Mouse (Mus musculus): ENCODE measurements at regions not wholly inside any gene's neighbourhood (a gene's known extent, or its start where the extent isn't known, plus 50 kb on each side); places are given as distances from the start of the nearest gene placed in this dataset.

- in situ Hi-C loops (cut with MboI; ENCODE audit: unreplicated experiment in 2 of 2), result no loop called here
These were observed 88.8 kb upstream of the Tlk1 start for GRCm38 (mm10) chr2:70914372-70914771.

- in situ Hi-C loops (cut with MboI; ENCODE audit: unreplicated experiment in 2 of 2), result no loop called here
These were observed 83.9 kb upstream of the Tlk1 start for GRCm38 (mm10) chr2:70909401-70909800.

- in situ Hi-C loops (cut with MboI; ENCODE audit: unreplicated experiment in 2 of 2), result no loop called here
These were observed 83.1 kb upstream of the Tlk1 start for GRCm38 (mm10) chr2:70908579-70908978.

- in situ Hi-C loops (cut with MboI; ENCODE audit: unreplicated experiment in 2 of 2), result no loop called here
These were observed 80.7 kb upstream of the Tlk1 start for GRCm38 (mm10) chr2:70906216-70906615.

- in situ Hi-C loops (cut with MboI; ENCODE audit: unreplicated experiment in 2 of 2), result no loop called here
These were observed 78.9 kb upstream of the Tlk1 start for GRCm38 (mm10) chr2:70904429-70904828.

GRCm38 (mm10) chr2:70902196-70902595 is 76.7 kb upstream of the Tlk1 start:
- in situ Hi-C loops (cut with MboI; ENCODE audit: unreplicated experiment in 2 of 2), result no loop called here

- in situ Hi-C loops (cut with MboI; ENCODE audit: unreplicated experiment in 2 of 2), result no loop called here
These were observed 76.0 kb upstream of the Tlk1 start for GRCm38 (mm10) chr2:70901479-70901878.

GRCm38 (mm10) chr2:70899056-70899455 is 73.5 kb upstream of the Tlk1 start:
- in situ Hi-C loops (cut with MboI; ENCODE audit: unreplicated experiment in 2 of 2), result loop anchor here (10.0 kb wide), 1 partner anchor 54 kb away; no protein-coding TSS in a partner anchor

- in situ Hi-C loops (cut with MboI; ENCODE audit: unreplicated experiment in 2 of 2), result loop anchor here (10.0 kb wide), 1 partner anchor 54 kb away; no protein-coding TSS in a partner anchor
These were observed 72.9 kb upstream of the Tlk1 start for GRCm38 (mm10) chr2:70898396-70898795.

GRCm38 (mm10) chr2:70897373-70897772 is 71.8 kb upstream of the Tlk1 start:
- in situ Hi-C loops (cut with MboI; ENCODE audit: unreplicated experiment in 2 of 2), result loop anchor here (10.0 kb wide), 1 partner anchor 53 kb away; no protein-coding TSS in a partner anchor

- in situ Hi-C loops (cut with MboI; ENCODE audit: unreplicated experiment in 2 of 2), result loop anchor here (10.0 kb wide), 1 partner anchor 45 kb away; no protein-coding TSS in a partner anchor
These were observed 64.1 kb upstream of the Tlk1 start for GRCm38 (mm10) chr2:70889522-70890100.

- in situ Hi-C loops (cut with MboI; ENCODE audit: unreplicated experiment in 2 of 2), result no loop called here
These were observed 63.4 kb upstream of the Tlk1 start for GRCm38 (mm10) chr2:70888840-70889469.

- in situ Hi-C loops (cut with MboI; ENCODE audit: unreplicated experiment in 2 of 2), result no loop called here
These were observed 61.3 kb upstream of the Tlk1 start for GRCm38 (mm10) chr2:70886831-70887230.

- in situ Hi-C loops (cut with MboI; ENCODE audit: unreplicated experiment in 2 of 2), result no loop called here
These were observed 60.1 kb upstream of the Tlk1 start for GRCm38 (mm10) chr2:70885674-70886073.

GRCm38 (mm10) chr2:70877333-70878080 is 52.0 kb upstream of the Tlk1 start:
- in situ Hi-C loops (cut with MboI; ENCODE audit: unreplicated experiment in 2 of 2), result no loop called here

GRCm38 (mm10) chr2:70876251-70876650 is 50.7 kb upstream of the Tlk1 start:
- in situ Hi-C loops (cut with MboI; ENCODE audit: unreplicated experiment in 2 of 2), result no loop called here

All from v-Abl transformed pro-B cells (cell line).